ENCODE assay signal across 15 mouse cellular contexts in genomic region chr2:33575406-33575805, GRCm38 (mm10).
DNase-seq lines count a peak whose midpoint lies in the region; ATAC-seq and TF ChIP-seq lines count a peak whose summit lies in the region.
"Had no signal": no experiment of that assay in that cellular context is flagged by ENCODE, and none has a peak within 500 bp of the region (broad histone marks: within the 10 kb centered on the region; RNA-seq: fewer than 3 reads in every experiment).

No protein-coding gene starts in this region.

- H3K4me2 ChIP-seq in kidney, embryonic 15.5 days = no peak overlapping the region
- no peak overlapping the region for H3K4me2 ChIP-seq in limb, embryonic 13.5 days (replicated peaks)
- H3K4me2 ChIP-seq: embryonic facial prominence, embryonic 12.5 days; liver, embryonic 11.5 days had no signal

- H3K4me3 ChIP-seq in kidney, embryonic 15.5 days (replicated peaks) = no peak overlapping the region
- peak overlapping the region; percentile 52 to 53 for H3K4me3 ChIP-seq in ES-E14 (ENCODE audit: insufficient read depth in 1 of 2, low read depth in 1 of 2, low read length in 2 of 2, poor library complexity in 1 of 2, severe bottlenecking in 1 of 2)
- H3K4me3 ChIP-seq in limb, embryonic 13.5 days = no peak overlapping the region
- H3K4me3 ChIP-seq: embryonic facial prominence, embryonic 12.5 days; hindbrain, embryonic 10.5 days had no signal

- WGBS in kidney, embryonic 15.5 days = 17% methylated on average over 13 of the region's 13 CpGs
- 21% methylated on average over 13 of the region's 13 CpGs for WGBS in limb, embryonic 13.5 days

- ATAC-seq in kidney, embryonic 15.5 days (replicated peaks; ENCODE audit: low FRiP score) = peak; percentile 49; the same call in 1 of the 2 replicates
- ATAC-seq in limb, embryonic 13.5 days (ENCODE audit: low FRiP score, low read depth) = no peak
- ATAC-seq: forebrain, embryonic 14.5 days had no signal

- H3K27ac ChIP-seq in kidney, embryonic 15.5 days = no peak overlapping the region
- no peak overlapping the region for H3K27ac ChIP-seq in ES-E14 (ENCODE audit: insufficient read depth, low read depth, low read length, poor library complexity, severe bottlenecking)
- peak overlapping the region; percentile 52; the same call in 1 of the 2 replicates for H3K27ac ChIP-seq in limb, embryonic 13.5 days
- H3K27ac ChIP-seq: embryonic facial prominence, embryonic 12.5 days; hindbrain, embryonic 10.5 days had no signal

- in situ Hi-C loops in ES-E14 (cut with MboI; ENCODE audit: low sequenced_read_pairs in 2 of 2, unreplicated experiment in 2 of 2) = no loop called here

- no peaks in the 10 kb centered on the region for H3K36me3 ChIP-seq in kidney, embryonic 15.5 days
- H3K36me3 ChIP-seq in ES-E14 (ENCODE audit: control insufficient read depth, insufficient read depth, low read length, poor library complexity, severe bottlenecking) = no peaks in the 10 kb centered on the region
- no peaks in the 10 kb centered on the region for H3K36me3 ChIP-seq in limb, embryonic 13.5 days
- H3K36me3 ChIP-seq: embryonic facial prominence, embryonic 12.5 days; hindbrain, embryonic 10.5 days had no signal

- no peaks in the 10 kb centered on the region for H3K9me3 ChIP-seq in kidney, embryonic 15.5 days (replicated peaks)
- no peaks in the 10 kb centered on the region for H3K9me3 ChIP-seq in ES-E14 (ENCODE audit: control insufficient read depth, insufficient read depth, low read depth, low read length)
- no peaks in the 10 kb centered on the region for H3K9me3 ChIP-seq in limb, embryonic 13.5 days
- H3K9me3 ChIP-seq: embryonic facial prominence, embryonic 12.5 days; hindbrain, embryonic 10.5 days had no signal

- H3K27me3 ChIP-seq in kidney, embryonic 15.5 days = peaks cover 78% of the 10 kb centered on the region
- peaks cover 71% of the 10 kb centered on the region for H3K27me3 ChIP-seq in limb, embryonic 13.5 days

- peaks cover 10% of the 10 kb centered on the region for H3K4me1 ChIP-seq in kidney, embryonic 15.5 days
- H3K4me1 ChIP-seq in ES-E14 (ENCODE audit: control insufficient read depth in 2 of 2, insufficient read depth in 2 of 2, low read length in 2 of 2, poor library complexity in 1 of 2) = peaks cover 0 to 11% of the 10 kb centered on the region in 2 experiments; a peak in 2 of 4 replicates
- peaks cover 47% of the 10 kb centered on the region for H3K4me1 ChIP-seq in limb, embryonic 13.5 days

- H3K9ac ChIP-seq in kidney, embryonic 15.5 days = no peak overlapping the region
- H3K9ac ChIP-seq in ES-E14 (ENCODE audit: insufficient read depth, low read depth, low read length, poor library complexity, severe bottlenecking) = peak overlapping the region; percentile 9; the same call in 1 of the 2 replicates
- no peak overlapping the region for H3K9ac ChIP-seq in limb, embryonic 13.5 days
- H3K9ac ChIP-seq: embryonic facial prominence, embryonic 12.5 days had no signal

- peak; percentile 56 for DNase-seq in embryo, embryonic 10 days (ENCODE audit: low spot score)
- no peak for DNase-seq in embryo, embryonic 10.5 days (ENCODE audit: low spot score)
- no peak for DNase-seq in kidney, adult 8-10 months
- no peak for DNase-seq in ES-E14 (ENCODE audit: low read depth, low spot score)
- DNase-seq in spleen, postnatal 14 days (ENCODE audit: low spot score in 2 of 2) = no peak
- DNase-seq in frontal cortex, postnatal 25 days (ENCODE audit: low spot score in 2 of 2) = no peak
- DNase-seq: adrenal gland, adult 8-10 months; cerebellum, adult 9-10 months; gastrocnemius, postnatal 10 days had no signal

TF ChIP-seq in ES-E14, 5 proteins besides CTCF, POLR2A, EP300 and RAD21:
- TF ChIP-seq ZNF384 (IDR thresholded peaks at IDR 0.05; ENCODE audit: low read depth, low read length) = no peak
- TF ChIP-seq MAFK (IDR thresholded peaks at IDR 0.05; ENCODE audit: insufficient read depth, low read depth, low read length) = no peak
- no peak for TF ChIP-seq ZC3H11A (IDR thresholded peaks at IDR 0.05; ENCODE audit: borderline replicate concordance, low read depth, low read length)
- no peak for TF ChIP-seq HCFC1 (IDR thresholded peaks at IDR 0.05; ENCODE audit: borderline replicate concordance, insufficient read depth, low read length)
- TF ChIP-seq CHD2 (IDR thresholded peaks at IDR 0.05; ENCODE audit: low read depth, low read length) = no peak

Comparison
In these comparisons a context has a peak if more than half of its experiments do, and no peak if none do; other contexts are left out.
1. H3K4me3 ChIP-seq: peak in ES-E14 (2 of 2); none in kidney, embryonic 15.5 days (single experiment) and limb, embryonic 13.5 days (single experiment).